Mouse (Mus musculus): ENCODE measurements around the gene Zfp277. TPM values are rescaled to one million over a fixed set of nuclear protein-coding genes. Genes with fewer than 3 reads are reported as not detected.

Zfp277 gene
- polyA plus RNA-seq (2015; fragmentation: Nextera tagmentation; extraction: Ambion mirVana): 30.5 and 33.4 TPM in 2 replicates

DNA sequence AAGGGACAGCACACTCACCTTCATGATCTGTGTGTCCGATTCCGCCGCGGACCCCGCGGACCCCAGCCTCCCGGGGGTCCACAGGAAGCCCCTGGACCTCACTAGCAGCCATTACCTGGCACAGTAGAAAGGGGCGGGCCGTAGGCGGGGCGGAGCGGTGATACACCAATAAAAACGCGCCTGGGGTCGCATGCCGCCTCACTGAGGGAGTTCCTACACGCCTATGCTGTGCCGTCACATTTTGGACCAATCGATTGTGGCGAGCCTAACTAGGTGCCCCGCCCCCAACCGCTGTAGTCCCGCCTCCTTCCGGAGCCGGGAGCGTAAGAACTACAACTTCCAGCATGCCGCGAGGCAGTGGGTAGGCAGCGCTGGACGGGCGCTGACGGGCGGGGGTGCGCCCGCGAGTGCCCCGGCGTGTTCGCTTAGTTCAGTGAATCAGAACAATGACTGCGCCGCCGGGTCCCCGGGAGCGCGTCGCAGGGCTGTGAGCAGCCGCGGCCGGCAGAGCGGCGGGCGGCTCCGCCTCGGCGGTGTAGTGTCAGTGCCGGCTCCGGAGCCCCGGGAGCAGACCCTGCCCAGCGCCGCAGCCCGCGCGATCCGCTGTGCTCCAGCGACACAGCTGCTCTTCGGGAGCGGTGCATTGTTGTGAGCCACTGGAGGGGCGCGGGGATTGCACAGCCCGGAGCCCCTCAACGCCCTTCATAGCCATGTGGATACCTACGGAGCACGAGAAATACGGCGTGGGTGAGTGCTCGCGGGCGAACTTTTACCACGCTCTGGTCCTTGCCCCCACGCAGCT, at the start of gene Zfp277, which contains the start of gene Dock4:
Zfp277 (minus strand) TSS at position 255 of the 802 bp plus-strand sequence.
Dock4 (plus strand) TSS at position 305 of the 802 bp plus-strand sequence.
- peak; percentile 98 for ATAC-seq
- Histone ChIP-seq H3K27me3 (replicated peaks; ENCODE audit: control insufficient read depth, insufficient read depth, low read length) (no peaks in the 10 kb centered on the region), H3K4me2 (ENCODE audit: low read length) (peak within 1 kb of the TSS; percentile 94), H3K4me1 (replicated peaks; ENCODE audit: control insufficient read depth, insufficient read depth, low read length) (peaks cover 18% of the 10 kb centered on the region), H3K36me3 (ENCODE audit: control insufficient read depth, insufficient read depth) (no peaks in the 10 kb centered on the region), H3K27ac (ENCODE audit: low read length) (peak within 1 kb of the TSS; percentile 95), H3K4me3 (replicated peaks; ENCODE audit: low read length) (peak within 1 kb of the TSS; percentile 98), H3K9ac (replicated peaks; ENCODE audit: low read depth, low read length) (peak within 1 kb of the TSS; percentile 84), H3K9me3 (ENCODE audit: control insufficient read depth, low read length) (no peaks in the 10 kb centered on the region)
- under 1% methylated on average over 80 of the region's 80 CpGs for WGBS

DNA sequence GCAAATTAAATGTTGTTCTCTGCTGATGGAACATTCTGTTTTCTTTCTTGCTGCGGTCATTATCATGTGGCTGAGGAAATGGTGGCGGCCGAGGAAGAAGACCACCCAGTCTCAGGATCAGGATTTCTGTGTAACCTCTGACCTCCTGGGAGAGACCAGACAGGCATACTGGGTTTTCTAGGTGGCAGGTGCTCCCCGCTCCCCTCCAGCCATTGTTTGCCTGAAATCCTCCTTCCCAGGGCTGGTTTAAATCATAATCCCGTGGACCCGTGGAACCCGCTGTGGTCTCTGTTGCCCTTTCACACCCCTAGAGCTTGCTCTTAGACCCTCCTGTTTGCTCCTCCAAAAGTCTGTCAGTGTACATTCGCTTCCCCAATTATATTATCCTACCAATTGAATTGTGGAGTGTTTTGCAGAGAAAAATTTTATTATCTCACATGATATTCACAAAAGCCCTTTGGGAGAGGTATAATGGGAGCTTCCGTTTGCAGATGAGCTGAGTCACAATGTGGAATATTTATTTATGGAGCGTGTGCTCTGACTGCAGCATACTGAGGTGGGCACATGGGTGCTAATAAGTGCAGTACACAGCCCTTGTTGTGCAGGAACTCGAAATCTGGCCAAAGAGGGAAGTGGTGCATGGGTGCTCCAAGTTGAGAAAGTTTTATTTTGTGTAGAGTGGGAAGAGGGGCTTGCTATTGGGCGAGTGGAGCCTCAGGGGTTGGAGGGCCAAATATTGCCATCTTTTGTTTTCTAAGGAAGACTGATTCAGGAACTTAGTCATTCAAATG, 40.5 kb upstream of the Zfp277 start:
- Histone ChIP-seq H3K27ac (ENCODE audit: low read length) (no peak overlapping the region), H3K27me3 (replicated peaks; ENCODE audit: control insufficient read depth, insufficient read depth, low read length) (no peaks in the 10 kb centered on the region), H3K4me3 (replicated peaks; ENCODE audit: low read length) (no peak overlapping the region), H3K9ac (replicated peaks; ENCODE audit: low read depth, low read length) (no peak overlapping the region), H3K4me1 (replicated peaks; ENCODE audit: control insufficient read depth, insufficient read depth, low read length) (peaks cover 14% of the 10 kb centered on the region), H3K36me3 (ENCODE audit: control insufficient read depth, insufficient read depth) (no peaks in the 10 kb centered on the region), H3K4me2 (ENCODE audit: low read length) (no peak overlapping the region), H3K9me3 (ENCODE audit: control insufficient read depth, low read length) (no peaks in the 10 kb centered on the region)
- no peak for ATAC-seq
- 57% methylated on average over 12 of the region's 12 CpGs for WGBS

DNA sequence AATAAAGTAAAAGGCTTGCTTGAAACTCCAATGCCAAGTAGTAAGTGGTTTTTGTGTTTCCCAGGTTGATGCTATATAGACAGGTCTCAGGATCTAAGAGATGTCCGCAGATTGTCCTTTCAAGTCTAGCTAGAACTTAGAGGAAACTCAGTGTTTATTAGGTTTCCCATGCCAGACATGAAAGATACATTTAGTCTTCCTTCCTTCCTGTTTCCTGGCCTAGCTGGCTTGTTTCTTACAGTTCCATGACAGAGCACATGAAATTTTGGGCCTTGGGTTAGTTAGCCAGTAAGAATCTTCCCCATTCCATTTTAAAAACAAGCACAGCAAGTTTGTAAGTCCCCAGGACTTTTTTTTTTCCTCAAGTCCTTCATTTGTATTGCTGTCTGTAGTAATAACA, 39.5 kb upstream of the Zfp277 start:
- peaks cover 8% of the 10 kb centered on the region for H3K4me1 ChIP-seq (replicated peaks; ENCODE audit: control insufficient read depth, insufficient read depth, low read length)
- WGBS: 86% methylated on average over 1 of the region's 1 CpGs
- no peak overlapping the region for H3K4me3 ChIP-seq (replicated peaks; ENCODE audit: low read length)
- no peak overlapping the region for H3K4me2 ChIP-seq (ENCODE audit: low read length)
- H3K9me3 ChIP-seq (ENCODE audit: control insufficient read depth, low read length): no peaks in the 10 kb centered on the region
- no peak overlapping the region for H3K9ac ChIP-seq (replicated peaks; ENCODE audit: low read depth, low read length)
- H3K27me3 ChIP-seq (replicated peaks; ENCODE audit: control insufficient read depth, insufficient read depth, low read length): no peaks in the 10 kb centered on the region
- no peak for ATAC-seq
- H3K36me3 ChIP-seq (ENCODE audit: control insufficient read depth, insufficient read depth): no peaks in the 10 kb centered on the region
- no peak overlapping the region for H3K27ac ChIP-seq (ENCODE audit: low read length)

DNA sequence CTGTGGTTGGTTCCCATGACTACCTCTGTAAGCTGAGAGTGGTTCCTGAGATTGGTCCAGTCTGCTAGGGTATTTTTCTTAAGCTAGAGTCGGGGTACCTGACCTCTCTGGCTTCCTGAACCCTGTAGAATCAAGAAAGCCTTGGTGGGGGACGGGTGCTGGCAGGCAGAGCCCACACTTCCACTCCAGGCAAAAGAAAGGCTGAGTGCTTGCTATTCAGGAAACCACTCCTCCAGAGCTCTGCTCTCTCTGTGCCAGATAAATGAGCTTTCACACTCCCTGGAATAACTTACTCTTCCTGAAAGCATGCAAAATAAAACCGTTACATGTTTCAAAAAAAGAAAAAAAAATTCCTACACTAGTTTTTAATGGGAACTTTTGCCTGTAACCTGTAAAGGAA, 38.5 kb upstream of the Zfp277 start:
- no peak overlapping the region for H3K27ac ChIP-seq (ENCODE audit: low read length)
- no peak overlapping the region for H3K4me3 ChIP-seq (replicated peaks; ENCODE audit: low read length)
- H3K4me1 ChIP-seq (replicated peaks; ENCODE audit: control insufficient read depth, insufficient read depth, low read length): peaks cover 8% of the 10 kb centered on the region
- no peaks in the 10 kb centered on the region for H3K27me3 ChIP-seq (replicated peaks; ENCODE audit: control insufficient read depth, insufficient read depth, low read length)
- H3K9me3 ChIP-seq (ENCODE audit: control insufficient read depth, low read length): no peaks in the 10 kb centered on the region
- no peak overlapping the region for H3K4me2 ChIP-seq (ENCODE audit: low read length)
- ATAC-seq: peak; percentile 59
- H3K36me3 ChIP-seq (ENCODE audit: control insufficient read depth, insufficient read depth): no peaks in the 10 kb centered on the region
- no peak overlapping the region for H3K9ac ChIP-seq (replicated peaks; ENCODE audit: low read depth, low read length)
- WGBS: 9% methylated on average over 3 of the region's 3 CpGs

DNA sequence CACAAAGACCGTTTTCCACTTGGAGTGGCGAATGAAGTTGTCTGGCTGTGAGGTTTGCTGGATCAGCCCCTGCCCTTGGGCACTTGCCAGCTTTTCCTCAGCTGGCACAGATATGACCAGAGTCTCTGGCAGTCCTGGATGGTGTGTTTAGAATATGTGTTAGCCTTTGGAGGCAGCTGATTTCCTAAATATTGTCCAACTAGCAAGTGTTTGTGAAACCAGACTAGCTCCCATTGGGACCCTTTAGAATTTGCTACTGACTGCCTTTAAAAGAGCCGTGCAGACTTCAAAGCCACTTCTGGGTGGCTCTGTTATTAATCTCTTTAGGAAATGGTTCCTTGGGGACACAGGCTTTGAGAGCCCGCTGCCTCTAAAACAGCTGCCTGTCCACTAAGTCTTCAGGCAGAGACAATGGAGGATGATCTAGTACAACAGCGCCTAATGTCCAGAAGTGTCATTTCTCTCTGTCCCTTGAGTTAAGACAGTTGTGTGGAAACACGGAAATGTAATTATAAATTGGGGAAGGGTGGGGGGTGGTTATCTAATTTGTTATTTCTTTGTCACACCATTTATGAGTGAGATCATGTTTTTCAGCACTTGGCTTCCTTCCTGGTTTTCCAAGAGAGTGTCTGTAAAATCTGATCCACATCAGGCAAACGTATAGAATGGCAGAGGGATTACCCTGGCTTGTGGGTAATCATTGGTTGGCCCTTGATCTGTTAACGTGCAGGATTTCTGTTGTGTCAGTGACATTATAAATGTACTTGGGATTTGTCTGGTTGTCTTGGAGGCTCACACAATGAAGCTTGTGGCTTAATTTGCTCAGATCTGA, 32.1 kb upstream of the Zfp277 start:
- peaks cover 17% of the 10 kb centered on the region for H3K4me1 ChIP-seq (replicated peaks; ENCODE audit: control insufficient read depth, insufficient read depth, low read length)
- ATAC-seq: peak; percentile 21; the same call in 1 of the 2 replicates
- H3K27ac ChIP-seq (ENCODE audit: low read length): no peak overlapping the region
- H3K4me2 ChIP-seq (ENCODE audit: low read length): no peak overlapping the region
- H3K27me3 ChIP-seq (replicated peaks; ENCODE audit: control insufficient read depth, insufficient read depth, low read length): no peaks in the 10 kb centered on the region
- H3K4me3 ChIP-seq (replicated peaks; ENCODE audit: low read length): no peak overlapping the region
- WGBS: 28% methylated on average over 8 of the region's 8 CpGs
- H3K36me3 ChIP-seq (ENCODE audit: control insufficient read depth, insufficient read depth): no peaks in the 10 kb centered on the region
- H3K9me3 ChIP-seq (ENCODE audit: control insufficient read depth, low read length): no peaks in the 10 kb centered on the region
- H3K9ac ChIP-seq (replicated peaks; ENCODE audit: low read depth, low read length): no peak overlapping the region

DNA sequence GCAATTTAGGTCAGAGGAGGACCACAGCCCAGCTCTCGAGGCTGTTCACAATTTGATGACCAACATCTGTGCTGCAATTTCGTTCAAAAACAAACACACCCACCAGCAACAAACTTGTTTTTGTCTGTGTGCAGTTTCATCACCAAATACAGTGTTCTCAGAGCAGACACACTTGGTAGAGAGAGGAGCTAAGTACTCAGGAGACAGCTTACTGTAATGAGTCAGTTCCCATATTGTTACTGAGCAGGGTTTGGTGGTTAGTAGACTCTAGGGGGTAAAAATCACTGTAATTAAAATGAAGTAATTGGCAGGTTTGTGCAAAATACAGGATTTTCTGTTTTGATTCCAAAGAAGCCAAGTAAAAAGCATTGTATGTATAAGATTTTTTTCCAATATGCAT, 28.0 kb upstream of the Zfp277 start:
- H3K9me3 ChIP-seq (ENCODE audit: control insufficient read depth, low read length): no peaks in the 10 kb centered on the region
- no peaks in the 10 kb centered on the region for H3K27me3 ChIP-seq (replicated peaks; ENCODE audit: control insufficient read depth, insufficient read depth, low read length)
- no peaks in the 10 kb centered on the region for H3K36me3 ChIP-seq (ENCODE audit: control insufficient read depth, insufficient read depth)
- H3K4me2 ChIP-seq (ENCODE audit: low read length): no peak overlapping the region
- ATAC-seq: no peak
- peaks cover 24% of the 10 kb centered on the region for H3K4me1 ChIP-seq (replicated peaks; ENCODE audit: control insufficient read depth, insufficient read depth, low read length)
- no peak overlapping the region for H3K4me3 ChIP-seq (replicated peaks; ENCODE audit: low read length)
- no peak overlapping the region for H3K9ac ChIP-seq (replicated peaks; ENCODE audit: low read depth, low read length)
- WGBS: 45% methylated on average over 2 of the region's 2 CpGs
- no peak overlapping the region for H3K27ac ChIP-seq (ENCODE audit: low read length)

DNA sequence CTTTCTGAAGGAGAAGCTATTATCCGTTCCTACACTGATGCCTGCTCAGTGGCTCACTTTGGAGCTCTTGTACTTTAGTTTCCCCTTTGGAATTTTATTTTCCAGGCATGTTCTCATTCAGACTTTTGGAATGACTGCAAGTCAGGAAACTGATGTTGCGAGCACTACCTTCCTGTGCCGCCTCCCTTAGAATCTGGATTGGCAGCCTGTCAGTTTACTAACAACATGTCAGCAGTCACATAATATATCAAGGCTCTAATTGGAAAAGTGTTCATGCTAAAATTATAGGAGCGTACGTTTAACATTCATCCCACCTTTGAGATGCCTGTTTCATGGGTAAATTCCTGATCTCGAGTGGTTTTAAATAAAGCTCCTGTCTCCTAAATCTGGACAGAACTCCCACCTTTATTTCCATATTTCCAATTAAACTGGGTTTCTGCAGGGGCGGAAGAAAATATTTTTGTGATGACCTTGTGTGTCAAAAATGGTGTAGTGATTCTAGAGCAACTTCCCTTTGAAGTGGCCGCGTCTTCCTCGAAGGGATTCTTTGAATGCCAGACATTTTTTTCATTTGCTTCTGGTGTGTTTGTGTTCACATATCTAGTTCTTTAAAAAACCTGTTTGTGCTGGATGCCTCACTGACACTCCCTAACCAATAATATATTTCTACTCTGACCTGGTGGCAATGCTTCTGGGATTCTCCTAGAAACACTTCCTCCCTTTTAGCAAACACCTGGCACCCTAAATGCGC, 26.1 kb upstream of the Zfp277 start:
- no peak overlapping the region for H3K4me3 ChIP-seq (replicated peaks; ENCODE audit: low read length)
- peaks cover 15% of the 10 kb centered on the region for H3K4me1 ChIP-seq (replicated peaks; ENCODE audit: control insufficient read depth, insufficient read depth, low read length)
- no peak overlapping the region for H3K9ac ChIP-seq (replicated peaks; ENCODE audit: low read depth, low read length)
- H3K9me3 ChIP-seq (ENCODE audit: control insufficient read depth, low read length): no peaks in the 10 kb centered on the region
- no peak for ATAC-seq
- H3K27ac ChIP-seq (ENCODE audit: low read length): no peak overlapping the region
- WGBS: 63% methylated on average over 11 of the region's 11 CpGs
- H3K36me3 ChIP-seq (ENCODE audit: control insufficient read depth, insufficient read depth): no peaks in the 10 kb centered on the region
- no peaks in the 10 kb centered on the region for H3K27me3 ChIP-seq (replicated peaks; ENCODE audit: control insufficient read depth, insufficient read depth, low read length)
- peak overlapping the region; percentile 1; the same call in 1 of the 2 replicates for H3K4me2 ChIP-seq (ENCODE audit: low read length)

DNA sequence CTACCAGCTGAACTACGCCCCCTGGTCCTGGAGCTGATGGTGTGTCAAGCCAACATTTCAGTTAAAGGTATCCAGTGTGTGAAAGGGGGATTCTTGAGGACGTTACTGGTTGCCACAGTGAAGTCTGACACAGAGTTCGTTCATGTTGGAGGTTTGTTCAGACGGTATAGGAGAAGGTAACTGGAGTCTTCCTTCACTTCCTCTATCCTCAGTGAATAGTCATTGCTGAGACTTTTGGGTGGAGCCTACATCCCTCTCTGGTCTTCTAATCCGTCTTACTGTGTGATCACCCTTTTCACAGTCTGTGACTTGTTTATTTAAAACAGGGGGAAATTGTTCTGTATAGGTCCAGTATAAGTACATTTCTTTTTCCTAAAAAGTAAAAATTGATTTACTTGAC, 23.3 kb upstream of the Zfp277 start:
- H3K9me3 ChIP-seq (ENCODE audit: control insufficient read depth, low read length): no peaks in the 10 kb centered on the region
- H3K4me2 ChIP-seq (ENCODE audit: low read length): no peak overlapping the region
- H3K36me3 ChIP-seq (ENCODE audit: control insufficient read depth, insufficient read depth): no peaks in the 10 kb centered on the region
- H3K27ac ChIP-seq (ENCODE audit: low read length): no peak overlapping the region
- no peak for ATAC-seq
- no peaks in the 10 kb centered on the region for H3K27me3 ChIP-seq (replicated peaks; ENCODE audit: control insufficient read depth, insufficient read depth, low read length)
- H3K9ac ChIP-seq (replicated peaks; ENCODE audit: low read depth, low read length): no peak overlapping the region
- H3K4me3 ChIP-seq (replicated peaks; ENCODE audit: low read length): no peak overlapping the region
- H3K4me1 ChIP-seq (replicated peaks; ENCODE audit: control insufficient read depth, insufficient read depth, low read length): peaks cover 13% of the 10 kb centered on the region; the same call in 1 of the 2 replicates
- WGBS: 87% methylated on average over 5 of the region's 5 CpGs

All from forebrain, embryonic 16.5 days (tissue).